Mouse (Mus musculus): ENCODE results near the gene Prr14. TPM values are rescaled to one million over a fixed set of nuclear protein-coding genes. Genes with fewer than 3 reads are reported as not detected.
"Not testable (repeated sequence)": the region's sequence is repeated elsewhere in the genome, so short reads cannot be mapped to it uniquely, and the experiment has no call there.

Prr14 gene
- total RNA-seq, 2 experiments from 2014 or later, result 26.0 to 26.3 TPM

DNA sequence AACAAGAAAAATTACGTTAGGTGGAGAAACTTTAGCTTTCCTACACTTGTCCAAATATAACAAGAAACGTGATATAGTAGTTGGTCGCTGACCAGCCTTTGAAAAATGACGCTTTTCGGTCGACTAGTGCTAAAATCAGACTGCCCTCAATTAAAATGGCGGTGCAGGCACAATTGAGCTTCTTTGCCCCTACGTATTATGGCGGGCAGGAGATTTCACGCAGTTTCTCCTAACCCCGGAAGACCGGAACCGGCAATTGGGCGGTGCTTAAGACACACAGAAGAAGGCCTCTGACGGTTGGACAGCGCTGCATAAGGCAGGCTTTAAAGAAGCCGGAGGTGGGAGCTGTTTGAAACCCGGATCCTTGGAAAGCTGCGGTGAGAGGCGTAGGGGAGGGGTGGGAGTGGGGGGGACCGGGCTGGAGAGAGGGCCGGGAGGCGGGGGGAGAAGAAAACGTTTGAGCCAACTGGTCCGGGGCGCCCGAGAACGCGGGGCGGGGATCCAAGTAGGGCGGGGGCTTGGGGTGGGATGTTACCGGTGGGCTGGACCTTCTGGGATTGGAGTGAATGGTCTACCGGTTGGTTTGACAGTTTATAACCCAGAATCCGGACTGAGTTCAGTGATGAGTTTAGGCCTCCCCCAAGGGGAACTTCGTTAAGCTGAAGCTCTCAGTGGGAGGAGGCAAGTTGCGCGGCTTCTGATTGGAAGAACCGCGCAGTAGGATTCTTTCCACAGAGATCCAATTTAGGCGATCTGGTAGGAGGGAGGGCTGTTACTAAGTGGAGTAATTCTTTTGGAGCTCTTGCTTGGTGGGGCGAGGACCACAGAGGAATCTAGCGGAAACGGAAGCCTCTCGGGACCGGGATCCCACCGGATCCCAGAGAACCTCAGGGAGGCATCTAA is 11.6 kb downstream of the Prr14 start:
- intact Hi-C loops (cut with DNase I), result loop anchor here (5.0 kb wide), 1 partner anchor 214 kb away; no protein-coding TSS in a partner anchor
- DNase-seq (ENCODE audit: low spot score), result peak; percentile 92

DNA sequence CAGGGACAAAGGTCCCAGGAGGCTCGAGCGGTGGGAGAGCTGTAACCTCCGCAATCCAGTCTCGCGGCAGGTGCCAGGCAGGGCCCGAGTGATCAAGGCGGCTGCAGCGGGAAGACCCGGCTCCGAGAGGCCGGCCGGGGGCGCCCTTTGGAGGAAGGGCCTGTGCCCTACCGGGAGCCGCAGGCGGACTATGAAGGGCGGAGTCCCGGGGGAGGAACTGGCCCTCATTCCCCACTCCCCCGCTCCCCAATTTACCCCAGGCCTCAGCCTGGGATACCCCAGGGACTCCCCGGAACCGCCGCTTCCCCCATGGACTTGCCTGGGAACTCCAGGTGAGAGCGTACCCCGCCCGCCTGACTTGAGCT is 12.2 kb downstream of the Prr14 start:
- intact Hi-C loops (cut with DNase I), result loop anchor here (5.0 kb wide), 1 partner anchor 214 kb away; no protein-coding TSS in a partner anchor
- DNase-seq (ENCODE audit: low spot score), result no peak

DNA sequence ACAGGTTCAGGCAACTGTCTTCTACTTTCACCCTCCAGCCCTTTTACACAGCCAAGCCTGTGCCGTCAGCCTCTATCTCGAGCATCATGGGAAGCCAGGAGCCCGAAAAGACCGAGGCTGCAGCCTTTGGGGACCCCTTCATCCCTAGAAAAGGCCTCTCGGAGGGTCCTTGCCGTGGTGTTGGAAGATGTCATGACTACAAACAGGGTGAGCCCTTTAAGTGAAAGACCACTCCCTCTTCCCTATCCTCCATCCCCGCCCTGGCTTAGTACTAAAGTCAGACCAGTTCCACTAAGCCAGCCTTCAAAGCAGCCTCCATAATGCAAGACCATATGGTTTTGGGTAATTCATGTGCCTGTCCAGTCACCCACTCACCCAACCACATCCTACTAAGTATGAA is 12.6 kb downstream of the Prr14 start:
- intact Hi-C loops (cut with DNase I), result loop anchor here (5.0 kb wide), 1 partner anchor 215 kb away; no protein-coding TSS in a partner anchor
- DNase-seq (ENCODE audit: low spot score), result no peak

DNA sequence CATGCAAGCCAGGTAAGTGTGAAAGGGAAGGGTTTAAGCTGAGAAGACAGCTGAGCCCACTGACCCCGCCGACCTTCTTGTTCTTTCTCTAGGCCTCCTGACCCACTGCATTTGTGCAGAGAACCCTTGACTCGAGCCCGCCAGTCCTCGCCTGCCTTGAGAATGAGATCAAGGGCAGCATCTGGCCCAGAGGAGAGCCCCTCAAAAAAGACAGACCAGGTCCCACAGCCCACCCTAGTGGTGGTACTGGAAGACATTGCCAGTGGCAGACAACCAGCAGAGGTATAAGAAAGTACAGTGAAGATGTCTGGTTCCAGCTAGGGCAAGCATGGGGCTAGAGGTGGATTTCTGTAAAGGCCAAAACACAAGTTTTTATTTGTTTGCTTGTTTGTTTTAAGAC is 14.3 kb downstream of the Prr14 start:
- no peak for DNase-seq (ENCODE audit: low spot score)
- intact Hi-C loops (cut with DNase I), result loop anchor here (5.0 kb wide), 1 partner anchor 216 kb away; no protein-coding TSS in a partner anchor

DNA sequence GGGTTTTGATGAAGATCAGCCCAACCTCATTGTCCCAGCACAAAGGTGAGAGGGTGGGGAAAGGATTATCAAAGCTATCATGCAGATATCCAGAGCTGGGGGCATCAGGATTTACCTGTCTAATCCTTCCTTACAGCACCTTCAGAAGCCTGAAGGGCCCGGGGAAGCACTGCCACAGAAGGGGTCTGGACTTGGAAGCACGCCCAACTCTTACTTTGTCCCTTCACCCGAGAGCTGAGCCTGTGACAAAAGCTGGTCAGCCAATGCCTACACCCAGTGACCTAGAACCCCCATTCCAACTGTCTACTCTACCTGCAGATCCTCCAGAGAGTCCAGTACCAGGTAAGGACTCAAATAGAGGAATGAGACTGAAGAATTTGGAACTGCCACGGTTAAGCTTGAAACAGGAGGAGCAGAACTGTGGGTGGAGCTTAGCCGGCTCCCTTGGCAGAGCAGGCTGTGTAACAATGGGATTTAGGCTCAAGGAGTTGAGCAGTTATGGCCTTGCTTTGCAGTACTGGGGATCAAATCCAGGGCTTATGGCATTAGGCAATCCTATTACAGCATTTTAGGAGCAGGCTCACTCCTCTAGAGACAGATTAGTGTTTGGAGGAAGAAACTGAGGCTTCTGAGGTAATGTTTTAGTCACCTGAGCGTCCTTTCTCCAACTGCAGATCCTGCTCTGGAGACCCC is 15.1 kb downstream of the Prr14 start:
- no peak for DNase-seq (ENCODE audit: low spot score)
- intact Hi-C loops (cut with DNase I), result loop anchor here (5.0 kb wide), 1 partner anchor 217 kb away; no protein-coding TSS in a partner anchor

DNA sequence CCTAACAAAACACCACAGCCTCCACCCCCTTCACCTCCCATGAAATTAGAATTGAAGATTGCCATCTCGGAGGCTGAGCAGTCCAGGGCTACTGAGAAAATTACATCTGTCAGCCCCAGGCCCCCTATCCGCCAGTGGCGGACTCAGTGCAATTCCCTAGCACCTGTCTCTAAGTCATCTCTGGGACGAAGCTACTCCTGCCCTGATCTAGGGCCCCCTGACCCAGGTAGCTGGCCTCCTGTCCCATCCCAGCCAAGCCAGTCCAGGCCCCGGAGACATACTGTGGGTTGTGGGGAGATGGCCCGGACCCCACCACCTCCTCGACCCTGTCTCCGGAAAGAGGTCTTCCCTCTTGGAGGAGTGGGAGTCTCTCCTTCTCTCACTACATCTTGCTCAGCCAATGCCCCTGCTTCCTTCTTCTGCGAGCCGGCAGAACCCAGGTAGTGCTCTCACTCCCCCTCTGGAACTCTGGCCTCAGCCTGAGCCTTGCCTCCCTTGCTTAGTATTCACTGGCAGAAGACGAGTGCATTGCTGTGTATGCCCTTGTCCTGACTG is 15.9 kb downstream of the Prr14 start:
- intact Hi-C loops (cut with DNase I), result no loop called here
- DNase-seq (ENCODE audit: low spot score), result no peak

DNA sequence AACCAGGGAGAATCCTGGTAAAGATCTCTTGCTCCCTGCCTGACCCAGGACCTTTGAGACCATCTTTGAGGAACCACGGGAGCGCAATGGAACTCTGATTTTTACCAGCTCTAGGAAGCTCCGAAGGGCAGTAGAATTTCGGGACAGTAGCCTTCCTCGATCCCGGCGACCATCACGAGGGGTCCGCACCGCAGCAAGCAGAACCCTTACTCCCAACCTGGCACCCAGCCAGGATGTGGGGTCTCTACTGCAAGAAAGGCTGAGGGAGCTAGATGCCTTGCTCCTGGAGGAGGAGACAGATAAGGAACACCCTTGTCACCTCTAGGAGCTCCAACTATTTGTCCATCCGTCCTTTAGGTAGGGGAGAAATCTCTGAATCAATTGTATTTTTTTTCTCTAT is 16.9 kb downstream of the Prr14 start:
- no peak for DNase-seq (ENCODE audit: low spot score)
- intact Hi-C loops (cut with DNase I), result no loop called here

DNA sequence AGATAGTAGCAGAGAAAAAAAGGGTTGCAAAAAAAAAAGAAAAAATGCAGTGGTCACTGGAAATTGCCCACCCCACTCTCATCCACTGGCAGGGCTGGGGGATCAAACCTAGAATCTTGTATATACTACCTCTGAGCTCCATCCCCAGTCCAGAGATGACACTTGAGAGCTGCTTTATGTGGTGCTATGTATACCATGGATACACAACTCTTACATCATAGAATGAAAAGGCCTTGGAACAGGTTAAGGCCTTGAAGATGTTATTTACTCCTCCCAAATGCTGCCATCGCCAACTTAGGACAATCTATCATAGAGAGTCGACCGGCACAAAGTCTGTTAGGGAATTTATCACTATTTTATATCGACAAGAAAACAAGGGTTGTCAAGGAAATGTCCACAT is 17.4 kb downstream of the Prr14 start:
- intact Hi-C loops (cut with DNase I), result no loop called here
- no peak for DNase-seq (ENCODE audit: low spot score)

DNA sequence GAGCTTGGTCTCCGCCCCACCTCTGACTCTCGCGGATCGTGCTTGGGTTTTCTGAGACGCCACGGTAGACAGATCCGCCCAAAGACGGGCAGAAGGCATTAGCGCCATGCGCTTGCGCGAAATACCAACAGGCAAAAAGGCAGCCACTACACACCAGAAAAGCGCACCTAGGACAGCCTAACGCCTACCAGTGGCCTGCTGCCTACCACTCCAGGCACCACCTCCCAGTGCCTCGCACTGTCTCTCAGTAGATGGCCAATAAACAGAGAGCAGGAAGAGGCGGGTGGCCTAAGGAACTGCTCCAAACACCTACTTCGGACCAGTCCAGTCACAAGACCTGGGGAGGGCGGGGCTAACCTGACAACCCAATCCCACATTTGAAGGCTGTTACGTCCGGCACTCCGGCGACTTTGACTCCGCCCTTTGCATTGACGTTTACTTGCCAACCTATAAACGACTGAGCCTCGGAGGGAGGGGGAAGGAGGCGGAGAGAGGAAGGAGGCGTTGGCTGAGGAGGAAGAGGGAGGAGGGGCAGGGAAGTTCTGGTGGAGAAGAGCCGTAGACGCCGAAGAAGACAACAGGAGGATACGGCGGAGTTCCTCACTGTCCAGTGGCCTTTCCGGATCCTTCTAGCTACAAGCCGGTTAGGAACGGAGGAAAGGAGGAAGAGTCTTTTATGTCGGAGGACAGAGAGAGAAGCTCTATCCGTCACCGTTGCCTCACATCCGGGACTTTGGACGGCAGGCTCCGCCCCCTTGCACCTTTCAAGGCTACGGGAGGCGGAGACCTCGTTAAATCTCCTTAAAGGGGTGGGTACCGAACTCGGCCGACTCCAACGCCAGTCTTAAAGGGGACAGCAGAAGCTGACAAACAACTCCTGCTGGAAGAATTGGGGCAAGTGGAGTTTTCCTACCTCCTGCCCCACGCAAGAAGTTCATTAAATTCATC is 18.6 kb downstream of the Prr14 start:
- peak; percentile 100 for DNase-seq (ENCODE audit: low spot score)
- intact Hi-C loops (cut with DNase I), result loop anchor here (1.0 kb wide), 1 partner anchor 34 kb away; no protein-coding TSS in a partner anchor

DNA sequence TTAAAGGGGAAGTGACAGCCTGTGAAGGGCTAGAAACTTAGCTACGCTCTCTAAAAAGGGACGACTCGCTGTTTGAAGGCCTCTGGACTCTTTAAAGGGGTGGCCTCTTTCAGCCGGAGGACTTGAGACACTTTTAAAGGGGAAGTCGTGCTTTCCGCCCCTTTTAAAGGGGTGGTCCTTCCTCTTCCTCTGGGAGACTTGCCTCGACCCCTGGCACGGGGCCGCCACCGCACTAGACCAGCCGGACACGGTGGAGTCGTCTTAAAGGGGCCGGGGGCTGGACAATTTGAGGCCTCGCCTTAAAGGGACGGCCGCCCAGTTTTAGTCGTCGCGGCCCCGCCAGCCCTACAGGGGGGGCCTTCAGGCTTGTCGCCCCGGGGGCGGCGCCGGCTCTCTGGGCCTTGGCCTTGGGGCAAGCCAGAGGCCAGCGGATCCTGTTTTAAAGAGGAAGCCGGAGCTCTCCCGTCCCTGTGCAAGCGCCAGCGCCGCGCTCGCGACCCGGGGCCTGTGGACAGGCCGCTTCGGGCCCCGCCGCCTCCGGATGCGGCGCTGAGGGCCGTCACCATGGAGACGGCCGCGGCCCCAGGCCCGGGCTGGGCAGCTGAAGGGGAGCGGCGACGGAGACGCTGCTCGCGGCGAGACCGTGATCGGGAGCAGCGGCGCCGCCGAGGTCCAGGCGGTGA is 19.4 kb downstream of the Prr14 start, which contains the start of gene Fbrs:
Gene Fbrs (plus strand): TSS at position 565 of the 683 bp plus-strand sequence.
- DNase-seq (ENCODE audit: low spot score), result peak; percentile 97
- intact Hi-C loops (cut with DNase I), result loop anchor here (1.0 kb wide), 1 partner anchor 34 kb away; no protein-coding TSS in a partner anchor

DNA sequence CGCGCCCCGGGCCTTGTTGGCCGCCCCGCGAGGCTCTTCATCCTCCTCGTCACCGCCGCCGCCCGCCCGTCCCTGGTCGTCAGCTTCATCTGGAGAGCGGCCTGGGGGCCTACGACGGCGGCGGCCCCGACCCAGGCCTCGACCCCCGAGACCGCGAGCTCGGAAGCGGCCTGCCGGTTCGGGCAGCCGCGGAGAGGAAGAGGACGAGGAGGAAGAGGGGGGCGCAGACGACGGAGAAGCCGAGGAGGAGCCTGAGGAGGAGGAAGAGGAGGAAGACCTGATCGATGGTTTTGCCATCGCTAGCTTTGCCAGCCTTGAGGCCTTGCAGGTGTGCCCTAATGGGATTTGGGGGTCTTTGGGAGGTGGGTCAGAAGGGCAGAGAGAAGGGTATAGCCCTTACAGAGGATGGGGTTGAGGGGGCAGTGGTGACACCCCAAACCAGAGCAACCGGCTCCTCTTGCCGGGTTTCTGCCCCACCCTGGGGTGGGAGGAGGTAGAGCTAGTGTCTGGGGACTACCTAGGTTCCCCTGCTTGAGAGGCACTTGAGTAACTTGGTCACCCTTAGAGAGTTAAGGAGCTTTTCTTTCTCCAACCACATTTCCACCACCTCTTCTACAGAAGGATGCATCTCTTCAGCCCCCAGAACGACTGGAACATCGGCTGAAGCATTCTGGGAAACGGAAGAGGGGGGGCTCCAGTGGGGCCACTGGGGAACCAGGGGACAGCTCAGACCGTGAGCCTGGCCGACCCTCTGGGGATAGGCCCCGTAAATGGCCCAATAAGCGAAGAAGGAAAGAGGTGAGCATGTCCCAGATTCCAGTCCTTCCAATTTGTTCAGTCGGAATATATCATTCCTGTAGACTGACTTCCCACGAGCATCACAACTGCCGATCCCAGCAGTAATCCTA is 20.2 kb downstream of the Prr14 start:
- intact Hi-C loops (cut with DNase I), result loop anchor here (2.0 to 5.0 kb wide), 2 partner anchors 29 to 117 kb away; no protein-coding TSS in a partner anchor
- no peak for DNase-seq (ENCODE audit: low spot score)

DNA sequence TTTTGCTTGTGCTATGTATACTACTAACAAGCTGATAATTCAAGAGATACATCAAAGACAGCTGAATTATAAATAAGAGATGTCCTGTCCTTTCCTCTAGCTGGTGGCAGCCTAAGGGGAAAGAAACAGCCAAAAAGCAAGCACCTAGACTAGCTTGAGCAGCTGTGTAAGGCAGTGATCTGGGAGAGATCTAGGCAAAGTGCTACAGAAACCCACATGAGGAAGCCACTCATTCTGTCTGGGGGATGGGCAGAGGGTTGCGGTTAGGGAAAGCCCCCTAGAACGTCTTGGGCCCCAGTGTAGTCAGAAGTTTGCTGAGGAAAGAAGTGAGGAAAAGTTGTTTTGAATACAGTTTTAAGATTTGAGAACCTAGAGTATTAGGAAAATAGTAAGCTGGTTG is 20.9 kb downstream of the Prr14 start:
- intact Hi-C loops (cut with DNase I), result loop anchor here (2.0 to 5.0 kb wide), 2 partner anchors 28 to 118 kb away; no protein-coding TSS in a partner anchor

DNA sequence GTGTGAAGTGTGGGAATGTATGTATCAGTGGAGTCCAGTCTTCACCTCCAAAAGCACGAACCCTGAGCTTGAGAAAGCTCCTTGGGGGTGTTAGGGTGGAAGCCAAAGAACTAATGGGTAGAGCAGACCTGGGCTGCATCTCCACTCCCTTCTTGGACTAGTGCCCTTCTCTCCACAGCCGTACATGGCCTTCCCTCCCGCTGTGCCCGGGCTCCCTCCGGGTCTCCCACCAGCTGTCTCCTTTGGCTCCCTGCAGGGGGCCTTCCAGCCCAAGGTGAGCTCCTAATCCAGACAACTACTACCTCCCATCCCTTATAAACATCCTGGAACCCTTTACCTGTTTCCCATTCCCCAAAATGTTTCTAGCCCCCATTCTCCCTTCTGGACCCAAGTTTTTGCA is 26.0 kb downstream of the Prr14 start:
- intact Hi-C loops (cut with DNase I), result no loop called here
- DNase-seq (ENCODE audit: low spot score), result no peak

More for the DNA sequence above, 20.9 kb downstream of the Prr14 start:
- DNase-seq (ENCODE audit: low spot score), result no peak

DNA sequence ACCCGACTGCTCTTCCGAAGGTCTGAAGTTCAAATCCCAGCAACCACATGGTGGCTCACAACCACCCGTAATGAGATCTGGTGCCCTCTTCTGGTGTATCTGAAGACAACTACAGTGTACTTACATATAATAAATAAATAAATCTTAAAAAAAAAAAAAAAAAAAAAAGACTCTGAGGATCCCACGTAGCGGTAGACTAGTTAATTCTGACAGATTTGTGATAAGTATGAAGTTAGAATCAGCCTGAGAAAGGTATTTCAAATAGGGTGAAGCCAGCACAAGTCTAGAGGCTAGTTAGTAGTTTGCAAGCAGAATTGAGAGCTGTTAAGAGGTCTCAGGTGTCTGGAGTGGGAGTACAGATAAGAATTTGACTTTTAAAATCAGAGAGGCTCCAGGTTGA is 29.0 kb downstream of the Prr14 start:
- DNase-seq (ENCODE audit: low spot score); intact Hi-C loops (cut with DNase I): not testable (repeated sequence)

DNA sequence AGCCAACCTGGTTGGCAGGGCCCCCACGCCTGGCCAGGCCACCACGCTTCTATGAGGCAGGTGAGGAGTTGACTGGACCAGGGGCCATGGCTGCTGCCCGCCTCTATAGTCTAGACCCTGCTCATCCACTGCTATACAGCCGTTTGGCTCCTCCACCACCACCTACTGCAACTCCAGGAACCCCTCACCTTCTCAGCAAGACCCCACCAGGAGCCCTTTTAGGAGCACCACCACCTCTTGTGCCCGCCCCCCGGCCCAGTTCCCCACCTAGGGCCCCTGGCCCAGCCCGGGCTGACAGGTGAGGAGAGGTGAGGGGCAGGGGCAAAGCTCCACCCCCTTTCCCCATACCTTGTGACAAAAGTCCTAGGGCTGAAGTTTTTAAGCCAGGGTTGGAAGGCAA is 30.6 kb downstream of the Prr14 start:
- no peak for DNase-seq (ENCODE audit: low spot score)
- intact Hi-C loops (cut with DNase I), result no loop called here

DNA sequence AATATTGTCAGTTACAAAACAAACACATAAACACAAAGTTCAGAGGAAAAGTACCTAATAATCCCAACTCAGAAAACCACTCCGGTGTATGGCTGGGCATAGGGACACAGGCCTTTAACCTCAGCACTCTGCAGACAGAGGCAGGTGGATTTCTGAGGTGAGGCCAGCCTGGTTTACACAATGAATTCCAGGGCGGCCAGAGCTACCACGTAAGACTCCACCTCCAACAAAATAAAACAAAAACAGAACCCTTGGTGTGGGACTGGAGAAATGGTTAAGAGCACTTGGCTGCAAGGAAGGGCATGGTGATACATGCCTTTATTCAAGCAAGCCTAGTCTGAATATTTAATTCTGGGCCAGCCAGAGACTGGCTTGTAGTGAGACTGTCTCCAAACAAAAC is 32.4 kb downstream of the Prr14 start:
- DNase-seq (ENCODE audit: low spot score), result no peak
- intact Hi-C loops (cut with DNase I), result no loop called here

DNA sequence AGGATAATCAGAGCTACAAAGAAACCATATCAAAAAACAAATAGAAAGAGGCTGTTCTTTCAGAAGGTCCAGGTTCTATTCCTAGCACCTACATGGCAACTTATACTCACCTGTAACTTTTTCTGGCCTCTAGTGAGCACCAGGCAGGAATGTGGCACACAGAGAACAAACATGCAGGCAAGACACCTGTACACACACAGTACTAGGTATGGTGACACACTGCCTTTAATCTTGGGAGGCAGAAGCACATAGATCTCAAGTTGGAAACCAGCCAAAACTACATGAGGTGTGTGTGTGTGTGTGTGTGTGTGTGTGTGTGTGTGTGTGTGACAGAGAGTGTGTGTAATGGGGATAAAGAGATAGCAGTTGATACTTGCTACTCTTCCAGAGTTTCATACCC is 35.2 kb downstream of the Prr14 start:
- intact Hi-C loops (cut with DNase I), result loop anchor here (5.0 kb wide), 1 partner anchor 187 kb away; no protein-coding TSS in a partner anchor
- DNase-seq (ENCODE audit: low spot score), result no peak

Data from heart, postnatal 25 days (tissue).